Mouse (Mus musculus) thymus, postnatal 36 days (tissue): ENCODE results near the gene Epn3.

Experiments
- DNase-seq, 2 experiments: peaks; one replicate each; pipeline ENCODE4 v3.0.0; 2022; ENCODE audit warnings: mixed read lengths in 2 of 2

The Epn3 gene

DNA sequence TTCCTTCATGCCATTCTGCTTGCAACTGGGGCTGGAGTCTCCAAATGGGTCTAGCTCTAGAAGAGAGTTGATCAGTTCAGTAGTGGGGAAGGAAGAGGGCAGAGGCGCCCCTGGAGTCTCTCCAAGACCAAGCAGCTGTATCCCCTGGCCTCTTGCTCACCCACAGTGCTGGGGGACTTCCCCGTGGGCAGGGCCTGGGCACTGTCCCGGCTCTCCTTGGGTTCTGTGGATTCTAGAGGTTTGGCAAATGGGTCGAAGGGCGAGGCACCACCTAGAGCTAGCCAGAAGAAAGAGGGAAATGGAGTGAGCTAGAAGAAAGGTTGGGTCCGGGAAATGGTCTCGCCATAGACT lies 8.1 kb downstream of the Epn3 start:
- DNase-seq = no peak

DNA sequence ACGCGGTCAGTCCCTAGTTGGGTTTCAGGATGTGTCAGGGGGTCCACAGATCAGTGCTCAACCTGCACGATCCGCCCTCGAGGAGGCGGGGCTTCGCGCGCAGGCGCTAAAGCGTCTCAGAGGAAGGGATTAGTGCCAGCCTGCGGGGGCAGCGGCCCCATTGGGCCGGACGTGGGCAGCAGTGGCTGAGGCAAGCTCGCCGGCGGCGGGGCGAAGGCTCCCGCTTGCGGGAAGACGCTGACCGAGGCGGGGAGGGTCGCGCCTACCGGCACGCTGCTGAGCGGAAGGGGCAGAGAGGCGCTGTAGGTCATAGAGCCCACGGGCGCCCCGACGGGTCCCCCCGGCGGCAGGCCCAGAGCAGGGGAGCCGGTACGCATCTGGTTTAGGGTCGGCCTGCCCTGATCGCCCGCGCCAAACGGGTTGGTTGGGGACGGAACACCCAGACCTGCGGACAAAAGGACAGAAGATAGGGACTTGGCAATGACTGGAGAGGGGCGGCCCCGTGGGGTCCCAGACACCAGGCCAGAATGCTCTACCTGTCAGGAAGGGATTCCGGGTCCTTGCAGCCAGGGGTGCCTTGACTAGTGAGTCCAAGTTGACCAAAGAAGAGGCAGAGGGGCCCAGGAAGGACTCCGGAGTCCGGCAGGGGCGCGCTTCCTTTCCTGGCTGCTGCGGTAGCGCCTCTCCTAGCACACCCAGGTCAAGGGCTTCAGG lies 8.6 kb downstream of the Epn3 start:
- peak in 1 of 2 experiments; percentile 21 for DNase-seq

DNA sequence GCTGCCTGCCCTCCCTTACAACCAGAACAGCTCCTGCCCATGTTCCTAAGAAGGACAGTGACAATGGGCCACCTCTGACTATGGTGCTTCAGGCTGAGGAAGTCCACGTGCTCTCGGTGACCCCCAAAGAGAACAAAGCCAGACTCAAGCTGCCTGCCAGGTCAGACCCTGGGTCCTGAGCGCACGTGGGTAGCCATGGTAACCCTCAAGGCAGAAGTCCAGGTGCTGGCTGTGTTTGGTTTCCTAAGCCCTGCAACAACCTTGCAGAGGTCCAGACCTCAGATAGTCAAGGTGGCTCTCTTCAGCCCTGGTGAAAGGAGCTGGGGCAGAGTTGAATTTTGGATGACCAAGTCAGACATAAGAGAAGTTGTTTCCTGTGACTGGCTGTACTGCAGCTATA lies 10.0 kb downstream of the Epn3 start:
- DNase-seq = no peak

DNA sequence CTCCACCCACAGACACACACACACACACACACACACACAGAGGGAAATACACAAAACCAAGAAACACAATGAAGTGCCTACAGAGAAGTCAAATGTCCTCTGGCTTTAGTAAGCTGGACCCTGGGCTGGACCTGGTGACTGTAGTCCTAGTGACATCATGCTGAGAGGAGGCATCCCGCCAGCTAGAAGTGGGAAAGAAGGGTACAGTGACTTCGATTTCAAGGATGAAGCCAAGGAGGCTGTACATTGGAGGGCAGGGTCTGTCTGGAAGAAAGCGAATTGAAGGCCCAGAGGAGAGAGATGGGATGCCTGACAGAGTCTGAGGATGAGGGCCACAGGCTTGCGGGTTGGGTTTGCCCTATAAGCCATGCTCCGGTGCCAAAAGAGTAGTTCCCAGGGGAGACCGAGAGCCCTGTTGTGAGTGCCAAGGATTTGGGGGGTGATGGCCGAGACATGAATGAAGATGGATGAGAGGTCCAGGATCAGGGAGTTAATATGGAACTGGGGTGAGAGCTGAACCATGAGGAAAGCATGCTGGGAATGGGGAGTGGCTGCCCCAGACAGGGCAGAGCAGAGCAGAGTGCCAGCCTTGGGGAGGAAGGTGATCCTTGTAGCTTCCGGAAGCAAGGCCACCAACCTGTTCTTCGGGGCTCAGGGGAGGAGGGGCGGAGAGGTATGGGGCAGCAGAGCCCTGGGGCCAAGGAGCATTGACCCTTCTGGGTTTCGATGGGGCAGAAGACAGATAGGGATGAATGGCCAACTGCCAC lies 10.8 kb downstream of the Epn3 start:
- DNase-seq = no peak

DNA sequence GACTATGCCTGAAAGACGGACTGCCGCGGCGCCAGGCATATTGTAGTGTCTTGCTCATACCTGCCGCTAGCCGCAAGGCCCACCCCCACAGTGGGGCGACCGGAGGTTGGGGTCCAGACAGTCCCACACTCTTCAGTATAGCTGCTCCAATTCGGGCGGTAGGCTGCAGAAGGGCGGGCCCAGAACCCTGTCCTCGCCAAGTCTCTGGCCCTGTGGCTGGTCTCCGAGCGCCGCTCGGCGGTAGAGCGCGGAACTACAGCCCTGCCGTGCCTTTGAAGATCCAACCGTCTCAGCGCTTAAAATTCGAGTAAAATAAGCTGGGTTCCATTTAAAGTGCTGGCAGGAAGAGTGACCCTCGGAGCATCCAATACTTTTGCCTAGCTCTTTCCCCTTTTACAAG lies 13.8 kb downstream of the Epn3 start, which contains the start of gene Spata20:
Spata20 (minus strand) TSS at position 179 of the 400 bp plus-strand sequence.
- peak; percentile 63 to 69 for DNase-seq

DNA sequence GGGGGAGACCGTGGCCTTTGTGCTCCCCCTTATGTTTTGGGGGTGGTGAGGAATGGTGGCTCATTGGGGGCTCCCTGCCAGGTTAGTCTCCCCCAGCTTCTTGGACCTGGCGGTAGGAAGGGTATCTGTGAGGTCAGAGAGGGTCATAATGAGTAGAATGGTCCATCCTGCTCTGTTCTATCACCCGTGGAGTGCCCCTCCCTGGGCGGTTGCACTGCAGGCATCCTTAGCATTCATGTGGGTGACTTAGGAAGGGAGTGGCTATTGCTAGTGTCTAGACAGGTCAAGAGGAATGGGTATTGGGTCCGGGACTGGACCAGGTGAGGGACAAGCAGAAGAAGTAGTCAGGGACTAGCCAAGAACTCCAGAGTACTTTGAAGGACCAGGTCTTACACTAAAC lies 14.6 kb downstream of the Epn3 start:
- DNase-seq = no peak

DNA sequence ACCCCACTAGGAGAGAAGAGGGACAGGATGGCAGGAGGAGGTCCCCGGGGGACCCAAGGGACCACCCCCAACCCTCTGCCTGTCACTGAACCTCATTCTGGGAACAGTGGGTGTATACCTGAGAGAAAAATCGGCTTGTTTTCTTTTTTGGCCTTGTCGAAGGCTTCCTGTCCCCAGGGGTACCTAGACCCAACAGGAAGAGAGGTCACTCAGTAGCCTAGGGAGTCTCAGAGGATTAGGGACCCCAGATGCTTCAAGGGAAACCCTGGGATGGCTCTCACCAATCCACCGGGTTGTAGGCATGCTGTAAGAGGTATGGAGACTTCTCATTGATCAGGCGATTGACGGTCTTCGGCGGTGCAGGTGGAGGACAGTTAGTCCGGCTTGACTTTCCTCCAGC lies 15.1 kb downstream of the Epn3 start:
- no peak for DNase-seq

DNA sequence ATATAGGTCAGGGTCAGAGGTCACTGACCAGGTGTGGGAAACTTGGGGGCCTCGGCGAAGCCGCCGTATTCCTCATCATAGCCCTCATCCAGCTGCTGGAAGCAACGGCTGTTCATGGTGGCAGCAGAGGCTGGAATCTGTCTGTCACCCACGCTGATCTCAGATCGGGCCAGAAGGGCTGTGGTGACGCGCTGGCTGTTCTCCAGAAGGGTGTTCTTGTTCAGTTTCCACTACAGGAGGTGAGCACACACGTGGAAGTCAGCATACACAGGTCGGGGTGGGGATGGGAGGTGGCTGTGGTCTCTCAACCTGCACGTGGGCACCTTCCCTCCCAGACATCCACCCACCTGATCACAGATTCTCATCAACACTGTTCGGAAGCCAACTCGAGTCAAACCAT lies 15.9 kb downstream of the Epn3 start:
- no peak for DNase-seq

DNA sequence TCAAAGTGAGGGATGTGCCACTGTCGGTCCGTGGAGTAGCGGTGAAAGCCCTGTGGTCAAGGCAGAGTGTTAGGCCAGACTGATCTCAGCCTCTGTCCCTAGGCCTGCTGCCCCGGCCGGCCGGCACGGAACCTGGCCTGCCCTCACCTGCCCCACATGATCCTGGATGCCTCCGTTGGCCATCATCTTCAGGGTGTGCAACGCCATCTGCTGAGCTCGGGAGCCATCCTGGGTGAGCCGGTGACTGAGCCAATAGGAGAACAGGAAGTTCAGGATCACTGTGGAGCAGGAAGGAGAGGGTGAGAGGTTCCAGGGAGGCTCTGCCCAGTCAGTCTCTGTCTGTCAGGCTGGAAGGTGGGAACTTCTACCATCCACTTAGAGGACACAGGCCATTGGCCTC lies 16.3 kb downstream of the Epn3 start:
- no peak for DNase-seq

DNA sequence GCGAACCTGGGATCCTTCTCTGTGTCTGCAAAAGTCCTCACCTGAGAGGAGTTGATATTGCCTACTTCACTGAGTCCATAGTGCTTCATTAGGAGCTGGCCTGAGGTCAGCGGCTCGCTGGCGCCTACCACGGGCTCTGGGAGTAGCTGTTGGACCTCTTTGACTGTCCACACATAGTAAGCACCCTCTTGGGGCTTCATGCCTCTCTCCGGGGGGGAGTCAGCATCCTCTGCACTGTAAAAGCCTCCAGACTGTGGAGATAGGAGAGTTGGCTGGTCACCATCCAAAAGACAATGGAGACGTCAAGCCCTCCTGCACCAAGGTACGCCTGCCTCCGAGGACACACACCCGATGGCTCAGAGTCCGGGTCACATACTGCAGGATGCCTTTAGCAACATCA lies 17.0 kb downstream of the Epn3 start:
- DNase-seq = no peak

DNA sequence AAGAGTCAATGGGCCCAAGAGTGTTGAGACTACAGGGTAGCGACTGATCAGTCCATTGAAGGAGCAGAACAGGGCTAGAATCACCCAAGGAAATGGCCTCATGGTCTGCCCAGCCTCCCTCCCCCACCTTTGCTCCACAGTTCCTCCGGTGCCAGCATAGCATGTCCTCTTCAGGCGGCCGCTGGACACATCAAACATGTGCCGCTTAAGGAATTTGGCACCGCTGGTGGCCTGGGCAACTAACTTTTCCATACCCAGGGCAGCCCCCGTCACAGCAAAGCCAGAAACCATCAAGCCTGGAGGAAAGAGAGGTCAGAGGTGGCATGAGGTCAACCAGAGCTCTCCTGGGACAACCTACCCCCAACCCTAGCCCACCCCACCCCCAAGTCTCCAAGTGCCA lies 17.8 kb downstream of the Epn3 start:
- DNase-seq = no peak

DNA sequence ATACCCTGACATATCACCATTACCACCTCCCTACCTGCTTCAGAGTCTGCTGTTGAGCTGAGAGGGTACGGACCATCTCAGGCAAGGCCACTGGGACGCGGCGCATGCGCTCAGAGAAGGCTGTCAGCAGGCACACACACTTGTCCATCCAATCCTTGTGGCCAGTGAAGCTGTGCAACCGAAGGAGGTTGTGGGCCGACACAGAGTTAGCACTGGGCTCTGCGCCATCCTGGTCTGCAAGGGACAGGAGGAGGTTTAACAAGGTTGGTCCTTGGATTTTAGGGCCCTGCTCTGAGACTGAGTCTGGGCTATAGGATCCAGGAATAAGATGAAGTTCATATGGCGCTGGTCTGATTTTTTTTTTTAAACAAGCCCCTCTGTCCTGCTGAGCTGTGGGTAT lies 19.4 kb downstream of the Epn3 start:
- DNase-seq = no peak

DNA sequence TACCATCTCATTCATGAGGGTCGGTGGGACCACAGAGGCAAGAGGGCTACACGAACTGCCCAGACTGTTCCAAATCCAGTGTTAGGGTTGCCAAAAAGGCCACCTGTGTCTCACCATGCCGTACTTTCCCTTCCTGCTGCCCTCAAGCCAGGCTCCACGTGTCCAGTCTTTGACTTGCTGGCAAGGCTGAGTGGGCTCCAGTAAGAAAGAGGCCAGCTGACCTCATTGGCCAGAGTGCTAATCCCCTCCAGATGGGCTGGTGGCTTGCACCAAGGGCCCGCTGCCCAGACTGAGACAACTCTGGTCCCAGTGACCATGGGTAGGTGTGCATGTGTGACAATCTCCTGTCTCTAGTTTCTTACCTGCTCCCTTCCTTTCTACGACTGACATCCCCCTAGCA lies 22.1 kb downstream of the Epn3 start:
- no peak for DNase-seq

DNA sequence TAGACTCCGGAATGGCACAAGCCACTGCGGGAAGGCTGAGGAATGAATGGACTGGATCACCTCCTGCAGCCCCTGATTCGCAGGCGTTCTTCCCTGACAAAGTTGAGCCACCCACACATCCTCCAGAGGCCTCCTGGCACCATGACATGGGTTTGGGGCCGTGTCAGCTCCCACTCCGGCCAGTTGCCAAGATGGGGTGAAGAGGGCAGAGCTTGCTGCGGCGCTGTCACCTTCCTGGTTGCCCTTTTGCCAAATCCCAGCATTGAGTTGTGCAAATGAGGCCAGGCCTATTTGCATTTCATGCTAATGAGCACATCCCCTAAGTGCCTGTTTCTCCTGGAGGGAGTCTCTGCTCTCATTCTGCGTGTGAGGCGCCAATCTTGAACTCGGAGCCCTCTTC lies 24.1 kb downstream of the Epn3 start:
- no peak for DNase-seq

DNA sequence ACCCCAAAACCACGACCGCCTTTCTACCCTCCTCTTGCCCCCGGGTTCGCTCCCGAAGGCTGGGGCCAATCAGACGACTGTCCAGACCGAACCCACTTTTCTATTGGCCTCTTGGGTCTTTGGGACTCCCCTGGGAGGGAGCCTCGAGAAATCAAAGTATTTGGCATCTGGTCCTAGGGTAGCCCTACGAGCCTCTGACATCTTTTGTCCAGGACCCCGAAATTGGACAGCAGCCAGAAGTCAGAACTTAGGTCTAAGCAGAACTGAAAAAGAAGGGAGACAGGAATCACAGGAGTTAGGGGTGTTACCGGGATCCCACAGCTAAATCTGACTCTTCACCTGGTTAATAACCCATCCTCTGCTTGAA lies 25.2 kb downstream of the Epn3 start:
- no peak for DNase-seq

DNA sequence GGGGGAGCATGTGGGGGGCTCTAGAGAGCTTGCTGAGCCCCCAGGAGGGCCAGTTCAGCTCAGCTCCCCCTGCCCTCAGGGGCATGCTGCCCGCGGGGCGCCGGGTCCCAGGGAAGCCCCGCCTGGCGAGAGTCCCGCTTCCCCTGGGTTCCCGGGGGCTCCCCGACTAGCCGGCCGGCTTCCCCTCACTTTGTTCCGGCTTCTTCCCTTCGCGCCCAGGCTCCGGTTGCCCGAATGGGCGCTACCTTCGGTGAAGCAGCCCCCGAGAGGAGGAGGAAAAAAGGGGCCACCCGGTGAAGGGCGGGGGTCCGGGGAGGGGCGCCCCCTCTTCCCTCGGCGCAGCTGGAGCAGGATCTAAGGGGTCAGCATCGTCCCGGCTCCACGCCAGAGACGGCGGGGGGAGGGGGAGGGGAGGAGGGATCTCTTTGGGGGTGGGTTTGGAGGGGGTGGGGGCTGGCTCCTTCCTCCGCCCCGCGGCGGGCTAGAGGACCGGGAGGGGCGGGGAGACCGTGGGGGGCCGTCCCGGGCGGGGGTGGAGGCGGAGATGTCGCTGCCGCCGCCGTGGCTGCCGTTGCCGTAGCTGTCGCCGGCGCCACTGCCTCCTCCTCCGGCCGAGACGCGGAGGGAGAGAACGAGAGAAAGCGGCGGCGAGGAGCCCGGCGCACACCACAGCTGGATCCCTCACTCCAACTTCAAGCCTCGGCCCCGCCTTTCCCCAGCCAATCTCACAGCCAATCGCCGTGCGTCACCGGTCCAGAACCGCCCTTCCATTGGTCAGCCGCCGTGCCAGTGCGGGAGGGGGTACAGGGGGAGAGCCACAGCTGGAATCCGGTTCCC lies 25.8 kb downstream of the Epn3 start, which contains the start of gene Cacna1g:
Cacna1g (minus strand) TSS at position 492 of the 837 bp plus-strand sequence.
- DNase-seq = peak; percentile 72 to 80

DNA sequence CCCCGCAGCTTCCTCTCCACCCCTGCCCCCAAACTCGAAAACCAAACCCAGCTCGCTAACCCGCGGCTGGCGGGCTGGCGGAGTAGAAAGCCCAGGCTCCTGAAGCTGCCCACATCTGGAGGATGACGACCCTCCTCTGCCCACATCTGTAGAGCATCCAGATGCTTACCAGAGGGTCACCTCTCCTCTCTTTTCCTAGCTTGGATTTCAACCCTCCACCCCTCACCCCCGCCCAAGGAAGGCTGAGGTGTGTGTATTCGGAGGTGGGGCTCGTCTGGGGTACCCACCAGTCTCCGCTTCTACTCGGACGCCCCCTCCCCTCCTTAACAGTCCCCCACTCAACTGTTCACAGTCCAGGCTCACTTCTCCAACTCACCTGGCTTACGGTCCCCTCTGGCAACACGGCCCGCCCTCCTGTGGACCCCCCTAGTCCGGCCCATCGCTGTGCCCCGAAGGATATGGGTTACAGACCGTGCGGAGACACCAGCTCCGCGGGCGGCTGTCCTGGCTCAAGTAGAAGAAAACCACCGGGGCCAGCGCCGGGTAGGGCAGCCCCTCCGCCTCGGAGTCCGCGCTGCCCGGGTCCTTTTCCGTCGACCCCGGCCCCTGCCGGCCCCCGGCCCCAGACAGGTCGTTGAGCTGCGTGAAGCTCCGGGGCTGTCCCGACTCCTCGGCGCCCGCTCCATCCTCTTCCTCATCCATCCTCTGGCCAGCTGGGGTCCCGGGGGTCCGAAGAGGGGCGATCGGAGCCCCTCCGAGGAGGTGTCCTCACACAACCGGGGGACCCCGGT lies 26.7 kb downstream of the Epn3 start:
- DNase-seq = peak; percentile 7 to 16

DNA sequence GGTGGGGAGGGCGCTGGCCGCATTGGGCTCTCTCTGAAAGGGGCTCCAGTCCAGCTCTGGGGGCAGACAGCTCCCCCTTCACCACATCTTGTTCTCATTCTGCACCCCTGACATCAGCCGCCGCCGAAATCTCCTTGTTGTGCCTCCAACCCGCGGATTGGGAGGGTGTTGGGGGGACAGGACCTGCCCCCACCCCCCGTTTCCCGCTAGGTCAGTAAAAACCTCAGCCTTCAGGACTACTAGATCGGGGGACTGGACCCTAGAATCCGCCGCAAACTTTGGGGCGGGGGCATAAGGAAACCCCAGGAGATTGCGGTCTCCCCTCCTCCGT lies 27.2 kb downstream of the Epn3 start:
- no peak for DNase-seq

DNA sequence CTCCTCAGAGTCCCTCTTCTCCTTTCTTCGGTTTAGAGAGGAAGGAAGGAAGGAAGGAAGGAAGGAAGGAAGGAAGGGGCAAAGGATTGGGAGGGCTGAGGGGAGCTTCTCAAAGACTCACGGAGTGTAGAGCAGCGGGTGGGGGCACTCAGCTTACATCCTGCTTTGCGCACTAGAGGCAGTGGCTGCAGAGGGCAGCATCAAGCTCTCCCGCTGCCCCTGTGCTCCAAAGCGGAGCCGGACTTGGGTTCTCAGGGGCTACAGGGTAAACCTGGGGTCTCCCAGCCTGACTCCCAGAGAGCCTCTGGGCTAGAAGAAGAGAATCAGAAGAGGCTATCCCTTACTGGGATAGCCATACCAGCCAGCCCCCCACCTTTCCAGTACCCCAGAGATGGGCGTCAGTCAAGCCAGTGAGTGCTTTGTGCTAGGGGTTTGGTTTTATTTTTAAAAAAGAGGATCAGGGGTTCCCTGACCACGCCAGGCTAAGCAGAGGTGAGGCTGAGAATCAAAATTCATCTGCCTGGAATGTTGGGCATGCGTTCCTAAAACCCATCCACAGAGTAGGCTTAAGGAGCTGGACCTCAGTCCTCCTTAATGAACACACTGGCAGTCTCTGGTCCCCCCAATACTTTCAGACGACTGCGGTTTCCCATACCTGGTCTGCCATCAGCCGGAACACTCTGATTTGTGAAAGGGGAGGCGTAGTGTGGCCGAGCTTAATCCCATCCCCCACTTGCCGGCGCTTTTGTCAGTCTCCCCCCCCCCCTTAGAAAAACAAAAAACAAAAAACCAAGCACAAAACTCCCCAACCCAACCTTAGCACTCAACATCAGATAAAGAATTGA lies 27.8 kb downstream of the Epn3 start:
- DNase-seq = no peak

DNA sequence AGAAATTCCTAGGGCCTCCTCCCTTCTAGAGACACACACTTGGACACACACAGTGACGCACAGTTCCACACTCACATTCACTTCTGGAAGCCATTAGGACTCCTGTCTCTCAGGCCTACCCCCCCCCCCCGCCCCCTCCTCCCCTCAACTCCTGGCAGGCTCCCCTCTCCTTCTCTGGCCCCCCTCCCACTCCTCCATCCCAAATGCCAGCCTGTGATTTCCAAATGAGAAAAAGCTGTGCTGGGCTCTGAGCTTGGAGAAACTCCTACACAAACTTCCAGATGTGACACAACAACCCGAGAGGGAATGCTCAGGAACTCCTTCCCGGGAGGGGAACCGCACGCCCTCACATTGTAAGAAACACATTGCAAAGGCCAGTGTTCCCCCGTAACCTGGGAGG lies 29.4 kb downstream of the Epn3 start:
- no peak for DNase-seq

DNA sequence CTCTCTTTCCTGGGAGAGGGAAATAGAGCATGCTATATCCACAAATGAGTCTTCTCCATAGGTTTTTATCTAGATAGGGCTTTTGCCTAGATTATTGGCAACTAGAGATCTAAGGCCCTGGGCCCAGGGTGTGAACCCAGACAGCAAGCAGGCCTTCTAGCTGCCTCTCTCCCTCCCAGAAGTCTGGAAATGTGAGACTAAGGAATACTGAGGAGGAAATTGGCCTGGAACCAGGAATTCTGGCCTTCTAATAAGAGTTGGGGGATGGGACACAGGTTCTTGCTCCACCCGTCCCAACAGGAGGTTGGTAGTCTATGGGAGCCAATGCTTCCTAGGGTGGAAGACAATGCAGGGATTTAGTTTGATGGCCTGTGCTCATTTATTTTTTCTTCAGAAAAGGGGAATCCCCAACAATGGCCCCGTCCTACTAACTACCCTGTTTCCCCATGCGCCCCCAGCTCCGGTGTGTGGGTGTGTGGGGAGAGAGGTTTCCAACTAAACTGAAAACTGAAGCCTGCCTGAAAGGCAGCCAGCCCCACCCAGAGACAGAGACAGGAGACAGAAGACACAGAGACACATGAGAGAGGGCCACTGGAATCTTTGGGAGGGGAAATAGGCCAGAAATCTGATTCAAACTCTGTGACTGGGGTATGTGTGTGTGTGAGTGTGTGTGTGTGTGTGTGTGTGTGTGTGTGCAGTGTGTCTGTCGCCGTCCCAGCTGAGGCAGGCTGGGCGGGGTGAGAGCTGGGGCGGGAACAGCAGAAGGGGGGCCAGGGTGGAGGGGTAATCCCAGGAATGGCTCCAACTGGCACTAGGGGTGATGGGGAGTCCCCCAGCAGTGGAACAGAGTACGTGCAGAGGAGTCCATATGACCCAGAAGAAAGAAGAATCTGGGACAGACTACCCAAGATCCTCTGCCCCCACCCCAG lies 30.4 kb downstream of the Epn3 start:
- DNase-seq = no peak
